ENCODE assay signal across 12 mouse cellular contexts in genomic region chr13:115210643-115211208, GRCm38 (mm10).
A peak's percentile ranks its signal among the peaks of the same experiment; 100 is the strongest.
DNase-seq lines count a peak whose midpoint lies in the region; ATAC-seq and TF ChIP-seq lines count a peak whose summit lies in the region.
"Had no signal": no experiment of that assay in that cellular context is flagged by ENCODE, and none has a peak within 500 bp of the region (broad histone marks: within the 10 kb centered on the region; RNA-seq: fewer than 3 reads in every experiment).

No protein-coding gene starts in this region.

- ATAC-seq in hindbrain, postnatal 0 days, result peak; percentile 43; the same call in 1 of the 2 replicates
- no peak for ATAC-seq in hindbrain, embryonic 14.5 days (ENCODE audit: low FRiP score)

- H3K4me3 ChIP-seq in hindbrain, postnatal 0 days (ENCODE audit: low read length), result no peak overlapping the region
- H3K4me3 ChIP-seq in hindbrain, embryonic 14.5 days (replicated peaks; ENCODE audit: low read length), result no peak overlapping the region
- H3K4me3 ChIP-seq: embryonic facial prominence, embryonic 15.5 days had no signal

- H3K36me3 ChIP-seq in hindbrain, postnatal 0 days (ENCODE audit: insufficient read depth, low read length), result no peaks in the 10 kb centered on the region
- no peaks in the 10 kb centered on the region for H3K36me3 ChIP-seq in hindbrain, embryonic 14.5 days (replicated peaks; ENCODE audit: control insufficient read depth, insufficient read depth)
- H3K36me3 ChIP-seq: embryonic facial prominence, embryonic 15.5 days had no signal

- no peaks in the 10 kb centered on the region for H3K4me1 ChIP-seq in hindbrain, postnatal 0 days (ENCODE audit: insufficient read depth, low read length)
- H3K4me1 ChIP-seq in hindbrain, embryonic 14.5 days (replicated peaks; ENCODE audit: control insufficient read depth, insufficient read depth, low read length), result no peaks in the 10 kb centered on the region
- H3K4me1 ChIP-seq: embryonic facial prominence, embryonic 15.5 days had no signal

- H3K27ac ChIP-seq in hindbrain, postnatal 0 days, result no peak overlapping the region
- no peak overlapping the region for H3K27ac ChIP-seq in hindbrain, embryonic 14.5 days
- H3K27ac ChIP-seq: embryonic facial prominence, embryonic 15.5 days had no signal

- DNase-seq in hindbrain, postnatal 0 days (ENCODE audit: low spot score), result peak; percentile 50
- DNase-seq in hindbrain, embryonic 14.5 days (ENCODE audit: low spot score), result no peak
- peak; percentile 12 for DNase-seq in lung, postnatal 36 days
- no peak for DNase-seq in lung, postnatal 4 days
- DNase-seq in frontal cortex, postnatal 36 days (ENCODE audit: low spot score in 2 of 2), result peak; percentile 7 to 8
- DNase-seq in mesoderm, embryonic 11.5 days (ENCODE audit: low read depth, low spot score), result peak; percentile 43
- DNase-seq in urinary bladder, postnatal 14 days (ENCODE audit: low spot score), result no peak
- no peak for DNase-seq in urinary bladder, postnatal 10 days (ENCODE audit: low spot score)
- DNase-seq: cerebellum, adult 9-10 months; heart, adult 11 months; heart, postnatal 36 days had no signal

- 0 out of 2 replicates have a peak overlapping the region, but pooled peaks have one; percentile 6 for H3K4me2 ChIP-seq in hindbrain, postnatal 0 days (ENCODE audit: low read depth, low read length)
- no peak overlapping the region for H3K4me2 ChIP-seq in hindbrain, embryonic 14.5 days (replicated peaks)
- H3K4me2 ChIP-seq: embryonic facial prominence, embryonic 15.5 days had no signal

- WGBS in hindbrain, postnatal 0 days, result 52% methylated on average over 10 of the region's 10 CpGs
- 60% methylated on average over 10 of the region's 10 CpGs for WGBS in hindbrain, embryonic 14.5 days

- H3K9me3 ChIP-seq in hindbrain, postnatal 0 days (ENCODE audit: low read length), result no peaks in the 10 kb centered on the region
- H3K9me3 ChIP-seq in hindbrain, embryonic 14.5 days (ENCODE audit: control insufficient read depth, low read length), result no peaks in the 10 kb centered on the region
- H3K9me3 ChIP-seq: embryonic facial prominence, embryonic 15.5 days had no signal

- H3K27me3 ChIP-seq in hindbrain, postnatal 0 days (ENCODE audit: insufficient read depth, low read length), result no peaks in the 10 kb centered on the region
- H3K27me3 ChIP-seq in hindbrain, embryonic 14.5 days (ENCODE audit: control insufficient read depth, insufficient read depth, low read length), result no peaks in the 10 kb centered on the region
- H3K27me3 ChIP-seq: embryonic facial prominence, embryonic 15.5 days had no signal

- TF ChIP-seq CTCF in hindbrain, postnatal 0 days (IDR thresholded peaks at IDR 0.05; ENCODE audit: low read depth), result no peak

- H3K9ac ChIP-seq in hindbrain, postnatal 0 days (replicated peaks; ENCODE audit: low read length), result no peak overlapping the region
- H3K9ac ChIP-seq in hindbrain, embryonic 14.5 days, result no peak overlapping the region
- H3K9ac ChIP-seq: embryonic facial prominence, embryonic 15.5 days had no signal

Comparison
In these comparisons a context has a peak if more than half of its experiments do, and no peak if none do; other contexts are left out.
1. DNase-seq: peak in hindbrain, postnatal 0 days (single experiment), lung, postnatal 36 days (single experiment), frontal cortex, postnatal 36 days (2 of 2) and mesoderm, embryonic 11.5 days (single experiment); none in hindbrain, embryonic 14.5 days (single experiment), lung, postnatal 4 days (0 of 2), urinary bladder, postnatal 14 days (single experiment) and urinary bladder, postnatal 10 days (single experiment).